Mouse (Mus musculus) limb, embryonic 14.5 days (tissue): ENCODE data around the gene Zfp280d. TPM values are rescaled to one million over a fixed set of nuclear protein-coding genes. Genes with fewer than 3 reads are reported as not detected.

Experiments used
- ATAC-seq: fragments of 200-750 bp; cut with Nextera tagmentation; 2 replicates; pipeline ENCODE4 v1.8.0; 2017; ENCODE audit warnings: low read depth, moderate number of reproducible peaks, moderate TSS enrichment; ENCODE audit not compliant: low FRiP score
- DNase-seq: peaks from one replicate; pipeline ENCODE4 v3.0.0-alpha.2; 2015; ENCODE audit warnings: low spot score
- H3K27ac ChIP-seq: fragments of 300-500 bp; sonication (generic); replicated peaks from 2 replicates; pipeline ENCODE4 v1.5.1; 2014; ENCODE audit warnings: low read depth, mild to moderate bottlenecking, low read length, moderate library complexity, mixed read lengths
- H3K27me3 ChIP-seq: fragments of 300-500 bp; sonication (generic); 2 replicates; pipeline ENCODE4 v1.6.1; 2014; ENCODE audit warnings: low read length, mixed read lengths; ENCODE audit not compliant: control insufficient read depth, insufficient read depth
- H3K36me3 ChIP-seq: fragments of 300-500 bp; sonication (generic); 2 replicates; pipeline ENCODE4 v1.6.1; 2014; ENCODE audit warnings: mild to moderate bottlenecking, low read length, moderate library complexity, mixed read lengths; ENCODE audit not compliant: control insufficient read depth, insufficient read depth
- H3K4me1 ChIP-seq: fragments of 300-500 bp; sonication (generic); 2 replicates; pipeline ENCODE4 v1.6.1; 2014; ENCODE audit warnings: antibody characterized with exemption, low read length, mixed read lengths; ENCODE audit not compliant: control insufficient read depth, insufficient read depth
- H3K4me2 ChIP-seq: fragments of 300-500 bp; sonication (generic); replicated peaks from 2 replicates; pipeline ENCODE4 v1.6.1; 2014; ENCODE audit warnings: low read depth, mild to moderate bottlenecking, low read length, moderate library complexity; ENCODE audit not compliant: severe bottlenecking
- H3K4me3 ChIP-seq: fragments of 300-500 bp; sonication (generic); replicated peaks from 2 replicates; pipeline ENCODE4 v1.5.1; 2014; ENCODE audit warnings: low read length
- H3K9ac ChIP-seq: fragments of 300-500 bp; sonication (generic); 2 replicates; pipeline ENCODE4 v1.6.1; 2014; ENCODE audit warnings: mild to moderate bottlenecking, low read depth, low read length, moderate library complexity; ENCODE audit not compliant: severe bottlenecking
- H3K9me3 ChIP-seq: fragments of 300-500 bp; sonication (generic); 2 replicates; pipeline ENCODE4 v1.6.1; 2016; ENCODE audit warnings: low read length; ENCODE audit not compliant: control insufficient read depth
- POLR2A ChIP-seq: fragments of 200-500 bp; IDR thresholded peaks from 2 replicates; pipeline ENCODE4 v1.8.0; 2012; ENCODE audit warnings: inconsistent platforms, mild to moderate bottlenecking, moderate library complexity, borderline replicate concordance; ENCODE audit not compliant: insufficient read depth, insufficient read length; ENCODE audit errors: extremely low read depth
- WGBS: fragments of 180-500 bp; shearing (Covaris S2); extraction: QIAGEN DNeasy Blood & Tissue Kit; methylation state at CpG from one replicate; pipeline ENCODE4 v1.1.7; 2014; 5-methylcytosine and 5-hydroxymethylcytosine counted together
- polyA plus RNA-seq, 2 experiments: library from polyadenylated mRNA; depleted of rRNA in 1 of 2; stranded (reverse) in 1 of 2; unstranded in 1 of 2; fragments of >200 nt; fragmentation: Nextera tagmentation in 1 of 2; extraction: Ambion mirVana in 1 of 2; gene quantifications; 2 replicates each; pipeline versions ENCODE4 v1.2.1 to v1.2.3; 2012 to 2014

Gene Zfp280d
- polyA plus RNA-seq, 2 experiments = 39.1 to 60.6 TPM

DNA sequence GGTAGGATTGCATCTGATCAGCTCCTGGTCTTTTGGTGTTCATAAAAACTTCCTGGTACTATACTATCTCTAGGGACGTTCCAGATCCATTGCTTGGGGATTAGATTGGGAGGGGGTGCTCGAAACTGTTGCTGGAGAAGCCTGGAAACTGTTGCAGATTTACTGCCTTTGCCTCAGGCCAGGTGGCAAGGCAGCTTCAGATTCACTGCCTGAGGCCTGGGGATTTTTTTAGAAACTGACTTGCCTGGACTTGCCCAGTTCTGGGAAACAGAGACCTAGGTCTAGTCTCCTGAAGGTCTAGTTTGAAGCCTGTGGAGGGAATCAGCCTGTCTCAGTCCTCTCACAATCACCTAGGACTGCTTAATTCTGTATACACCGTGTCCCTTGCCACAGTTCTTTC lies 9.8 kb upstream of the Zfp280d start:
- WGBS = 67% methylated on average over 3 of the region's 3 CpGs
- no peak overlapping the region for H3K4me3 ChIP-seq
- no peak for ATAC-seq
- no peaks in the 10 kb centered on the region for H3K27me3 ChIP-seq
- TF ChIP-seq POLR2A = no peak
- H3K27ac ChIP-seq = no peak overlapping the region
- H3K9ac ChIP-seq = no peak overlapping the region
- H3K4me1 ChIP-seq = no peaks in the 10 kb centered on the region
- no peaks in the 10 kb centered on the region for H3K36me3 ChIP-seq
- no peak for DNase-seq
- H3K9me3 ChIP-seq = 0 out of 2 replicates have a peak, but pooled peaks cover 4% of the 10 kb centered on the region
- H3K4me2 ChIP-seq = no peak overlapping the region

- DNase-seq = no peak
- H3K4me3 ChIP-seq = no peak overlapping the region
- no peak overlapping the region for H3K4me2 ChIP-seq
- no peak overlapping the region for H3K27ac ChIP-seq
- ATAC-seq = no peak
- WGBS = 96% methylated on average over 1 of the region's 1 CpGs
- H3K9ac ChIP-seq = no peak overlapping the region
- no peaks in the 10 kb centered on the region for H3K9me3 ChIP-seq
- H3K27me3 ChIP-seq = no peaks in the 10 kb centered on the region
- H3K4me1 ChIP-seq = peaks cover 4% of the 10 kb centered on the region; the same call in 1 of the 2 replicates
- H3K36me3 ChIP-seq = no peaks in the 10 kb centered on the region
- no peak for TF ChIP-seq POLR2A
Measured at GRCm38 (mm10) chr9:72270146-72270545, 4.5 kb upstream of the Zfp280d start.

GRCm38 (mm10) chr9:72273646-72274410 lies 832 bp upstream of the Zfp280d start:
- ATAC-seq = no peak
- 85% methylated on average over 7 of the region's 7 CpGs for WGBS
- Histone ChIP-seq H3K36me3 (no peaks in the 10 kb centered on the region), H3K27ac (no peak overlapping the region), H3K4me2 (no peak overlapping the region; the same call in 1 of the 2 replicates), H3K9ac (no peak overlapping the region), H3K4me1 (peaks cover 10% of the 10 kb centered on the region), H3K4me3 (no peak overlapping the region), H3K9me3 (no peaks in the 10 kb centered on the region), H3K27me3 (no peaks in the 10 kb centered on the region)
- DNase-seq = no peak
- no peak for TF ChIP-seq POLR2A

DNA sequence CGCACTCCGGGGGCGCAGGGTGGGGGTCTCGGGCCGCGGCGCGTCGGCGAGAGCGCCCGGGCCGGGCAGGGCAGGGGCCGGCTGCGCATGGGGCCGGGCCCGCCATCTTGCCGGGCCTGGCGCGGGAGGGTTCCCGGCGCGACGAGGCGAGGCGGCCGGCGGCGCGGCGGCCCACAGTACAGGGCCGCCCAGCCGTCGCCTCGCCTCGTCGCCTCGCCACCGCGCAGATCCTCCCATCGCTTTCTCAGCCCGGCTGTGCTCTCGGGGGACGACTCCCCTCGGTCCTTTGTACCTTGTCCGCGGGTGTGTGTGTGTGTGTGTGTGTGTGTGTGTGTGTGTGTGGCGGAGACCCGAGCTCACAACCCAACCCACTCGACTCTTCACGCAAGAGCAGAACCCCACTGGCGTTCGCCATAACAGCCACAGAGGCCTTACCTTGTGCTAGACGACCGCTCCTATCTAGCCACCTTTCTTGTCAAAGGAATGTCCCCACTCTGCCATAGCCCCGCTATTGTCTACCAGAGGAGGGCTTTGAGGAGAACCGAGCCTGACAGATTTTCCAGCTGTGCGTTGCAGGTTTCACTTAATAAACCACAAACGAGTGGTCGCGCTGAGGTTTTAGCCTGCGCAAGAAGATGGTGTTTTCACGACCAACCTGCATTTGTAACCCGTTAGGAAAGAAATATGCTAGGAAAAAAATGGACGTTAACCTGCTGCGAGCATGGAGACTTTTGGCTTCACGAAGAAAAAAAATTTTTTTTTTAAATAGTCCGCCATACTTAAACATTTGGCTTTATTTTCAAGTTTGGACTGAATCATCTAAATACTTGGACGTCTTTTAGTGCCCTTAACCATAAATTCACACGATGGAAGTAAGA lies 680 bp downstream of the Zfp280d start:
- Histone ChIP-seq H3K9me3 (no peaks in the 10 kb centered on the region), H3K36me3 (no peaks in the 10 kb centered on the region), H3K27me3 (no peaks in the 10 kb centered on the region), H3K9ac (peak overlapping the region; percentile 95), H3K4me3 (peak overlapping the region; percentile 50), H3K4me2 (peak overlapping the region; percentile 65), H3K27ac (peak overlapping the region; percentile 99), H3K4me1 (peaks cover 10% of the 10 kb centered on the region)
- WGBS = 5% methylated on average over 53 of the region's 70 CpGs
- peak; percentile 68 for DNase-seq
- peak; percentile 34; the same call in 1 of the 2 replicates for TF ChIP-seq POLR2A
- ATAC-seq = peak; percentile 85

GRCm38 (mm10) chr9:72275979-72276500 lies 1.4 kb downstream of the Zfp280d start:
- Histone ChIP-seq H3K27me3 (no peaks in the 10 kb centered on the region), H3K4me2 (peak overlapping the region; percentile 65), H3K27ac (peak overlapping the region; percentile 99), H3K4me1 (peaks cover 10% of the 10 kb centered on the region), H3K9me3 (no peaks in the 10 kb centered on the region), H3K4me3 (peak overlapping the region; percentile 50), H3K9ac (peak overlapping the region; percentile 95), H3K36me3 (no peaks in the 10 kb centered on the region)
- DNase-seq = no peak
- no peak for TF ChIP-seq POLR2A
- WGBS = 45% methylated on average over 8 of the region's 8 CpGs
- no peak for ATAC-seq
